In genomic region chr11:75154053-75154585, GRCm38 (mm10) we compare ENCODE assay signal across 10 mouse cellular contexts. TPM values are rescaled to one million over a fixed set of nuclear protein-coding genes. Genes with fewer than 3 reads are reported as not detected.
DNase-seq lines count a peak whose midpoint lies in the region; ATAC-seq and TF ChIP-seq lines count a peak whose summit lies in the region.
"Had no signal": no experiment of that assay in that cellular context is flagged by ENCODE, and none has a peak within 500 bp of the region (broad histone marks: within the 10 kb centered on the region; RNA-seq: fewer than 3 reads in every experiment).

No protein-coding gene starts in this region.

- H3K4me1 ChIP-seq in kidney, postnatal 0 days (replicated peaks; ENCODE audit: insufficient read depth, low read length): peaks cover 13% of the 10 kb centered on the region; the same call in 1 of the 2 replicates
- no peaks in the 10 kb centered on the region for H3K4me1 ChIP-seq in intestine, postnatal 0 days (replicated peaks; ENCODE audit: control insufficient read depth, insufficient read depth, low read length)

- H3K4me3 ChIP-seq in kidney, postnatal 0 days (replicated peaks; ENCODE audit: low read depth, low read length): no peak overlapping the region
- no peak overlapping the region for H3K4me3 ChIP-seq in intestine, postnatal 0 days (ENCODE audit: low read depth, low read length)
- H3K4me3 ChIP-seq: neural tube, embryonic 12.5 days had no signal

- no peak for ATAC-seq in kidney, postnatal 0 days (replicated peaks; ENCODE audit: low FRiP score, low read depth)
- ATAC-seq in intestine, postnatal 0 days: no peak
- ATAC-seq: Patski had no signal

- H3K27me3 ChIP-seq in kidney, postnatal 0 days (ENCODE audit: insufficient read depth, low read length): no peaks in the 10 kb centered on the region
- H3K27me3 ChIP-seq in intestine, postnatal 0 days (replicated peaks; ENCODE audit: control insufficient read depth, insufficient read depth, low read length): no peaks in the 10 kb centered on the region
- H3K27me3 ChIP-seq: neural tube, embryonic 12.5 days; Patski had no signal

- no peak overlapping the region for H3K4me2 ChIP-seq in kidney, postnatal 0 days (ENCODE audit: low read length)
- H3K4me2 ChIP-seq in intestine, postnatal 0 days (replicated peaks; ENCODE audit: low read depth): no peak overlapping the region
- H3K4me2 ChIP-seq: neural tube, embryonic 12.5 days had no signal

- H3K9me3 ChIP-seq in kidney, postnatal 0 days (replicated peaks; ENCODE audit: low read length): no peaks in the 10 kb centered on the region
- H3K9me3 ChIP-seq in intestine, postnatal 0 days (ENCODE audit: control insufficient read depth): no peaks in the 10 kb centered on the region
- H3K9me3 ChIP-seq: neural tube, embryonic 12.5 days had no signal

- H3K36me3 ChIP-seq in kidney, postnatal 0 days (ENCODE audit: insufficient read depth, low read length): peaks cover 10% of the 10 kb centered on the region; the same call in 1 of the 2 replicates
- peaks cover 16% of the 10 kb centered on the region for H3K36me3 ChIP-seq in intestine, postnatal 0 days (ENCODE audit: control insufficient read depth, insufficient read depth)

- WGBS in kidney, postnatal 0 days: 67% methylated on average over 6 of the region's 6 CpGs
- 72% methylated on average over 6 of the region's 6 CpGs for WGBS in intestine, postnatal 0 days

- no peak for DNase-seq in kidney, postnatal 0 days (ENCODE audit: low spot score)
- DNase-seq in kidney, adult 8-10 months: no peak
- DNase-seq in 416B (ENCODE audit: low read depth): peak; percentile 82
- peak; percentile 54 for DNase-seq in CD4-positive helper T cell, adult 2 months (ENCODE audit: low read depth, low spot score)
- DNase-seq in c-Kit-positive CD71-positive TER-119-positive erythroid progenitor cells, embryonic 14.5 days (ENCODE audit: low spot score): no peak
- DNase-seq in frontal cortex, postnatal 25 days (ENCODE audit: low spot score in 2 of 2): no peak
- DNase-seq: embryo, embryonic 11 days had no signal

- TF ChIP-seq CTCF in kidney, postnatal 0 days (IDR thresholded peaks at IDR 0.05; ENCODE audit: low read depth): peak; percentile 45; the same call in 1 of the 2 replicates
- peak; percentile 46 for TF ChIP-seq CTCF in intestine, postnatal 0 days (IDR thresholded peaks at IDR 0.05; ENCODE audit: low read depth)

- H3K27ac ChIP-seq in kidney, postnatal 0 days: no peak overlapping the region
- no peak overlapping the region for H3K27ac ChIP-seq in intestine, postnatal 0 days (ENCODE audit: low read depth, low read length)
- H3K27ac ChIP-seq: neural tube, embryonic 12.5 days had no signal

- H3K9ac ChIP-seq in kidney, postnatal 0 days (ENCODE audit: low read depth, low read length): no peak overlapping the region
- no peak overlapping the region for H3K9ac ChIP-seq in intestine, postnatal 0 days (ENCODE audit: low read depth, low read length)
- H3K9ac ChIP-seq: neural tube, embryonic 12.5 days had no signal

RNA-seq across cellular contexts. Expression of gene Hic1, which starts 15.2 kb away (rescaled TPM):
- polyA plus RNA-seq in kidney, postnatal 0 days (2015; fragmentation: Nextera tagmentation; extraction: Ambion mirVana): 18.5 and 26.9 TPM in 2 replicates
- polyA plus RNA-seq in intestine, postnatal 0 days (2015; fragmentation: Nextera tagmentation; extraction: Ambion mirVana): 8.6 and 8.8 TPM in 2 replicates

RNA-seq across cellular contexts. Expression of gene Ovca2, which starts 24.5 kb away (rescaled TPM):
- 26.6 and 28.3 TPM in 2 replicates for polyA plus RNA-seq in kidney, postnatal 0 days (2015; fragmentation: Nextera tagmentation; extraction: Ambion mirVana)
- polyA plus RNA-seq in intestine, postnatal 0 days (2015; fragmentation: Nextera tagmentation; extraction: Ambion mirVana): 21.6 and 22.4 TPM in 2 replicates

RNA-seq across cellular contexts. Expression of gene Dph1, which starts 36.9 kb away (rescaled TPM):
- polyA plus RNA-seq in kidney, postnatal 0 days (2015; fragmentation: Nextera tagmentation; extraction: Ambion mirVana): 26.3 TPM in 2 replicates
- polyA plus RNA-seq in intestine, postnatal 0 days (2015; fragmentation: Nextera tagmentation; extraction: Ambion mirVana): 11.3 and 12.3 TPM in 2 replicates

RNA-seq across cellular contexts. Expression of gene Rtn4rl1, which starts 39.5 kb away (rescaled TPM):
- 4.2 and 4.6 TPM in 2 replicates for polyA plus RNA-seq in kidney, postnatal 0 days (2015; fragmentation: Nextera tagmentation; extraction: Ambion mirVana)
- 1.5 and 1.8 TPM in 2 replicates for polyA plus RNA-seq in intestine, postnatal 0 days (2015; fragmentation: Nextera tagmentation; extraction: Ambion mirVana)

Comparison
In these comparisons a context has a peak if more than half of its experiments do, and no peak if none do; other contexts are left out.
1. DNase-seq: peak in 416B (single experiment) and CD4-positive helper T cell, adult 2 months (single experiment); none in kidney, postnatal 0 days (single experiment), kidney, adult 8-10 months (0 of 2), c-Kit-positive CD71-positive TER-119-positive erythroid progenitor cells, embryonic 14.5 days (single experiment) and frontal cortex, postnatal 25 days (0 of 2).